Mouse (Mus musculus) erythroid progenitor cell, adult 5-6 weeks (primary cell): ENCODE measurements around the gene Ccdc14. TPM values are rescaled to one million over a fixed set of nuclear protein-coding genes. Genes with fewer than 3 reads are reported as not detected.
"Not testable (repeated sequence)": the region's sequence is repeated elsewhere in the genome, so short reads cannot be mapped to it uniquely, and the experiment has no call there.

Experiments
- ATAC-seq: replicated peaks from 2 replicates; pipeline ENCODE4 v1.8.0; 2016; ENCODE audit warnings: moderate number of reproducible peaks, mild to moderate bottlenecking, moderate TSS enrichment, inconsistent platforms; ENCODE audit not compliant: poor library complexity, low FRiP score, severe bottlenecking
- total RNA-seq, 2 experiments: library from RNA; stranded (forward) in 1 of 2; stranded (reverse) in 1 of 2; fragments of 150-400 nt in 1 of 2; fragments of 186-747, 209-891 nt in 1 of 2; gene quantifications; 2 replicates each; pipeline versions ENCODE4 v1.2.3 to v1.2.4; 2015 to 2017; ENCODE audit warnings: low replicate concordance in 2 of 2

Ccdc14 gene
- total RNA-seq (2015; ENCODE audit: low replicate concordance) (2.1 and 5.0 TPM in 2 replicates), total RNA-seq (2017; ENCODE audit: low replicate concordance) (4.1 and 6.1 TPM in 2 replicates)

- peak; percentile 97 for ATAC-seq
Observed at GRCm38 (mm10) chr16:34690334-34691144, at the start of gene Ccdc14. TSS of gene Ccdc14 (plus strand) at chr16:34690616.

GRCm38 (mm10) chr16:34643511-34644259 lies 46.7 kb upstream of the Ccdc14 start:
- no peak for ATAC-seq

GRCm38 (mm10) chr16:34649621-34650020 lies 40.8 kb upstream of the Ccdc14 start, which contains the start of gene Ropn1:
TSS of gene Ropn1 (plus strand) at chr16:34649921.
- ATAC-seq = no peak

GRCm38 (mm10) chr16:34653023-34653422 lies 37.4 kb upstream of the Ccdc14 start:
- ATAC-seq = no peak

- ATAC-seq = not testable (repeated sequence)
Observed at GRCm38 (mm10) chr16:34657566-34657965, 32.9 kb upstream of the Ccdc14 start.

- ATAC-seq = no peak
Observed at GRCm38 (mm10) chr16:34657983-34658382, 32.4 kb upstream of the Ccdc14 start.

GRCm38 (mm10) chr16:34658388-34658787 lies 32.0 kb upstream of the Ccdc14 start:
- no peak for ATAC-seq

- no peak for ATAC-seq
Observed at GRCm38 (mm10) chr16:34664553-34664952, 25.9 kb upstream of the Ccdc14 start.

- ATAC-seq = peak; percentile 70
Observed at GRCm38 (mm10) chr16:34667031-34667726, 23.2 kb upstream of the Ccdc14 start.

GRCm38 (mm10) chr16:34668341-34668740 lies 22.1 kb upstream of the Ccdc14 start:
- no peak for ATAC-seq

- no peak for ATAC-seq
Observed at GRCm38 (mm10) chr16:34671966-34672365, 18.4 kb upstream of the Ccdc14 start.

- ATAC-seq = no peak
Observed at GRCm38 (mm10) chr16:34672822-34673221, 17.6 kb upstream of the Ccdc14 start.

- ATAC-seq = no peak
Observed at GRCm38 (mm10) chr16:34674365-34674764, 16.1 kb upstream of the Ccdc14 start.

GRCm38 (mm10) chr16:34681823-34682222 lies 8.6 kb upstream of the Ccdc14 start:
- no peak for ATAC-seq

- no peak for ATAC-seq
Observed at GRCm38 (mm10) chr16:34689879-34690278, 537 bp upstream of the Ccdc14 start.

GRCm38 (mm10) chr16:34691156-34691555 lies 740 bp downstream of the Ccdc14 start:
- peak; percentile 49 for ATAC-seq

- ATAC-seq = no peak
Observed at GRCm38 (mm10) chr16:34694477-34694876, 4.1 kb downstream of the Ccdc14 start.

GRCm38 (mm10) chr16:34698721-34699120 lies 8.3 kb downstream of the Ccdc14 start:
- not testable (repeated sequence) for ATAC-seq

- no peak for ATAC-seq
Observed at GRCm38 (mm10) chr16:34700165-34700827, 9.9 kb downstream of the Ccdc14 start.

GRCm38 (mm10) chr16:34700828-34701216 lies 10.4 kb downstream of the Ccdc14 start:
- no peak for ATAC-seq
